Mouse (Mus musculus): ENCODE data around the gene Zc2hc1b.

DNA sequence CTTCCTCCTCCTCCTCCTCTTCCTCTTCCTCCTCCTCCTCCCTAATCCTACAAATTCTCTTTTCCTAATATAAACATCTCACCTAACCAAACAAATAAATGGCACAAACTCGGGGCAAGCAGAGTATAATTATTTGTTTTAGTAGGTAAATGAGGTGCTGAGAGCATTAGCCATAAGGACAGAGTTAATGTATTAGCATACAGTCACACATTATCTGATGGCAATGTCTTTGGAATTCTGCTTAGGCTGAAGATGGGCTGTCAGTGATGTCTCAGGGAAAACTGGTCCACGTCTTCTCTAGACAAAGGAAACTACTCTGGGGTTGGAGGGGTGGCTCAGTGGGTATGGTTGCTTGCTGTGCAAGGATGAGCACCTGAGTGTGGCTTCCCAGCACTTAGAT is 6.4 kb downstream of the Zc2hc1b start:
- TF ChIP-seq POLR2A (IDR thresholded peaks at IDR 0.05; ENCODE audit: extremely low read depth, insufficient read depth, low read length) (no peak), CTCF (IDR thresholded peaks at IDR 0.05; ENCODE audit: extremely low read depth, insufficient read depth, low read length) (no peak)
